Mouse (Mus musculus) ovary, postnatal 10 days (tissue): ENCODE measurements around the gene Smchd1.
"Not testable (repeated sequence)": the region's sequence is repeated elsewhere in the genome, so short reads cannot be mapped to it uniquely, and the experiment has no call there.

Source experiments
- DNase-seq: peaks from one replicate; pipeline ENCODE4 v3.0.0; 2022; ENCODE audit warnings: low spot score

Gene Smchd1

DNA sequence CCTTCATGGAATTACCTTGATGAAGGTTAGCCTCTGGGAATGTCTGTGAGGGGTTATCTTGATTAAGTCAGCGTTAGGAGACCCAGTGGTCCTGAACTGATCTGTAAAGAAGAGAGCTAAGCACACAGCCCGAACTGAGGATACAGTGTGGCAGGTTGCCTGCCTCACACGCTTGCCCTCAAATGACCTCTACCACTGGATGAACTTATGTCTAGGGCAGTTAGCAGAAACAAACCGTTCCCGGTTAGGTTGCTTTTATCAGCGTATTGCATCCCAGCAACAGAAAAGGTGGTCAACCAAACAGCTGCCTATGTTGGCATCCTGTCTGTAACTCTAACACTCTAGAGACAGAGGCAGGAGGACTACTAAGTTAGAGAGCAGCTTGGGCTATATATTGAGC is 30.0 kb downstream of the Smchd1 start:
- DNase-seq, result no peak

DNA sequence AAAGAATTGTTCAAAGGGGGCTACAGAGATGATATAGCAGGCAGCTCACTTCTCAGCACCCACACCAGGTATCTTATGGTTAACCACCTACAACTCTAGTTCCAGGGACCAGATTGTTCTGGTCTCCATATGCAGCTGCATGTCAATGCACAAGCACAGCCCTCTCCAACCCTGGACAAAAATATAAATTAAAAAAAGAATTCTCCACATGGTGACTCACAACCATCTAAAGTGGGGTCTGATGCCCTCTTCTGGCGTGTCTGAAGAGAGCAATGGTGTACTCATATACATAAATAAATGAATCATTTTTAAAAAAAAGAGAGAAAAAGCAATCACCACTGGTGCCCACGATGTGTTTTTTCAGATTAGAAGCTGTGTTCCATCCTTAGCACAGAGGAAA is 30.4 kb downstream of the Smchd1 start:
- DNase-seq, result no peak

DNA sequence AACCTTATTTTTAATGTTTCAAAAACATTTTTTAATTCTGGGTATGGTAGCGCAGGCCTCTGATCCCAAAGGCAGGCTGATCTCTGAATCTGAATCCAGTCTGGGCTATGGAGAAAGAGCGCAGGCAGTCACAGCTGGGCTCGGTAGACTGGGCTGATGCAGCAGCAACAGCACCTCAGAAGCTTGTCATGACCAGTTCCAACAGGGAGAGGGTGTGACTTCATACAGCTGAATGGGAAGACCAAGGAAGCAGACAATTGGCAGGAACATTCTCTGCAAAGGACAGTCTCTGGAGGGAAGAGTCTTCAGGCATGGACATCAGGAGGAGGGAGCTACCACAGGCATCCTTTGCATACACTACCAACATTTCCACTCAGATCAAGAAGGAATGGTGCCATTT is 31.0 kb downstream of the Smchd1 start:
- no peak for DNase-seq

DNA sequence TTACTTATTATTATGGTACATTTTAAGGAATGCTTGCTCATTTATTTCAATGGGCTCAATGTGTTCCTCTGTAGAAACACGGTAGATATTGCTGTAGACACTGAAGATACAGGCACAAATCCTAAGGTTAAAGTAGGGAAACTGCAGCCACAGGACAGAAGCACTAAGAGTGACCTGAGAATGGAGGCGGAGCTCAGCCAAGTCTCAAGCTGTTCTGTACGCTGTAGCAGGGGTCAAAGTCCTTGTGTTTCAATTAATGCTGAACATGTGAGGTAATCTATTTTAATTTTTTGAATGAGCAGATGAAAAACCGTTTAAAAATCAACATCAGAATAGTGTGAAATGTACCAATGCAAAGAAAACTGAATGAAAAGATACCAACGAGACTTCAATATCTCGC is 31.9 kb downstream of the Smchd1 start:
- no peak for DNase-seq

DNA sequence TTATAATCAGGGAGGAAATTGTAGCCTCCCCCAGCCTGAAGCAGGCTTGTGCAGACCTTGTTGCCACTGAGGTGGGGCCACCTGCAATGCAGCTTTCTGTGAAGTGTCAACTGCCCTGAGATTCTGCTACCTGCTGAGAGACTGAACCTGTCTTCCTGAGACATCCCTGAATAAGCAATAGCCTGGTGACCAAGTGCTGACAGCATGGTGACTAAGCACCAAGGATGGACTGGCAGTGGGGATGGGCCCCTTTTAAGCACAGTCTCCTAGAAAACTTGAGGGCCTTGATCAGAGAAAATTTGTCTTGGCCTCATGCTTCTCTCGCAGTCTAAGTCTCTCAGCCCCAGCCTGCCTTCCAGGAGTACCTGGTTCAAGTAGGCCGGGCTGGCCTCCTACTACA is 52.6 kb downstream of the Smchd1 start:
- DNase-seq, result not testable (repeated sequence)

DNA sequence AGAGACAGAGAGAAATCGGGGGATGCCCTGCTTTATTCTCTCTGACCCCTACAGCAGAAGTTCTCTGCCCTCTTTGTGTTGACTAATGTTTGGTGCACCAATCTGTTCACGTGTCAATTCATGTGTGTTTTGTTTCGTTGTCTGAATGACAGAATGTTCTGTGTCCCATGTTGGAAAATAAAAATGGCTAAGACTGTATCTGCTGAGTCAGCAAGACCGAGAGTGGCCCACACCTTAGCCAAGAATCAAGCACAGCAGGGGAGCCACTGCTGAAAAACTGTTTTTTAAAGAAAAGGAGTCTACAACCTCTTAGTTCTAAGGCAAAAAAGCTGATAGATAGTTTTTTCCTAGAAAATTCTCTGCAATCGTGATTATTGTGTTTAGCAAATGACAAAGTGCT is 55.7 kb downstream of the Smchd1 start:
- not testable (repeated sequence) for DNase-seq

DNA sequence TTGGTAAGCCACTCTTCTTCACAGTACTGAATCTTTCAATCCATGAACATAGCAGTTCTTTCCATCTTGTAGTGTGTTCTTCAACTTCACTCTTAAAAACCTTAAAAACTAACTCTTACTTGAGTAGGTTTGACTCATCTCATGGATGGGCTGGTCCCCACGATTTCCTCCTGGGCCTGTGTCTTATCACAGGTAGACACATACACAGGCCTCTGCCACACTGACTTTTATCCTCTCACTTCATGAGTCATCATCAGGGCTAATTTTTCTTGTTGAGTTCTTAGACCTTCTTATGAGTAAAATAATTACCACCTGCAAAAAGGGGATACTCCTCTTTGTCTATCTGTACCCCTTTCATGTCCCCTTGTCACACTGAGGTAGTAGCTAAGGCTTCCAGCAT is 58.1 kb downstream of the Smchd1 start:
- DNase-seq, result no peak

DNA sequence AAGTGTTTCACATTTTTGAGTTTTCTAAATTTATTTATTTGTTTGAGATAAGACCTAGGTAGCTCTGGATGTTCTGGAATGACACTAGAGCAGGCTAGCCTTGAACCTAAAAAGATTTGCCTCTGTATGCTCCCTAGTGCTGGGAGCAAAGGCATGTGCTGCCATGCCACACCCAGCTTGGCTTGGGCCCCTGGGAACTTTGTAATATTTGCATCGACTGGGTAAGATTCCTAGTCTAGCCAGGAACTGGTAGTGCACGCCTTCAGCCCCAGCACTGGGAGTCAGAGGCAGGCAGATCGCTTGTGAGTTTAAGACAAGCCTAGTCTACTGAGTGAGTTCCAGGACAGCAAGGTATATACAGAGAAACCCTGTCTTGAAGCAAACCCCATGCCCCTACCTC is 87.7 kb downstream of the Smchd1 start:
- no peak for DNase-seq

DNA sequence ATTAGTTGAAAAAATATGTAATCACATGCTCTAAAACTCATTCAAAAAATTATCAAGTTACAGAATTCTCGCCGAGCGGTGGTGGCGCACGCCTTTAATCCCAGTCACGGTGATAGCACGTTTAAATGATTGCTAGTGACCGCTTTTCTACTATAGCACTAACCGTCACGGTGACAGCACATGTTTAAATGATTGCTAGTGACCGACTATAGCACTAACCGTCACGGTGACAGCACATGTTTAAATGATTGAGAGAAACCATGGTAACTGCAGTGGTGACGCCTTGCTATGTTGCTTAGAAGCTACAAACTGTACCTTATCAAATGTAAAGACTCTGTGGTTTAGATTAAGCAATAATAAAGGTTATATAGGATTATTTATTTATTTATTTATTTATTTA is 94.8 kb downstream of the Smchd1 start:
- DNase-seq, result no peak

DNA sequence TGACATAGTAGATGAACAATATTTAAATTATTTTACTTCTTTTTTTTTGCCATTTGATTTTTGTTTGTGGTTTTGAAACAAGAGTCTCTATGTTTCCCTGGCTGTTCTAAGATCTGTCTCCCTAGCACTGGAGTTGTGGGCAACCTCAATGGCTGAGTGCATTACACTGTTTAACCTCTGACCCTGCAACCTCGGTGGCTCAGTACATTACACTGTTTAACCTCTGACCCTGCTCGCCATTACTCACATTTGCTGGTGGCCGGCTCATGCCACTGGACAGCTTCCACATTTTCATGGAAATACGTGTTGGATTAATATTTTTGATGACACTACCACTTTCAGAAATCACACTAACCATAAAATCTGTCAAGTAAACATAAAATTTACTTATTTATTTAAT is 97.2 kb downstream of the Smchd1 start:
- DNase-seq, result no peak

DNA sequence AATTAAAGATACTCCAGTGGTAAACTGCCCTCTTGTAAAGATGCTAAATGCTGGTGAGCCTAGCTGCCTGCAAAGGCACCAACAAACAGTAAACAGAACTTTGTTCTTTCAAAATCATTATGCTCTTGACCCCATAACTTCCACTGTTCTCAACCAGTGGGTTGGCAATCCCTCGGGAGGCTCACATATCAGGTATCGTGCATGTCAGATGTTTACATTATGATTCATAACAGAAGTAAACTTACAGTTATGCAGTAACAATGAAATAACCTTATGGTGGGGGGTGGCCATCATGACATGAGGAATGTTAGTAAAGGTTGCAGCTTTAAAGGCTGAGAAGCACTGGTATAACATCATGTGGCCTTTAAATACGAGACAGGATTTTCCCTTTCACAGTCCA is 119.6 kb downstream of the Smchd1 start:
- no peak for DNase-seq

DNA sequence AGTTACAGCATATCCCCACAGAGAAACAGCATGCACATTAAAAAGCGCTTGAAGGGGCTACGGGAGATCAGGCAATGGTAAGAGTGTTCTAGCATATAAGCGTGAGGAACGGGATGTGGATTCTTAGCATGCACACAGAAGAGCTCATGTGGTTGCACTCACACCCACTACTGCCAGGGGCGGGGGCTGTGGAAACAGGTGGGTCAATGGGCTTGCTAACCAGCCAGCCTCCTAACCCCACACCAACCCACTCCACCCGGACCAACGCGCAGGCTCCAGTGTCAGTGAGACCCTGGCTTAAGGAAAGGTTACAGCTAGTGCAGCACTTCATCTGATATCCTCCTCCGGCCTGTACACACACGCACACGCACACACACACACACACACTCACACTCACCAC is 120.9 kb downstream of the Smchd1 start:
- no peak for DNase-seq

DNA sequence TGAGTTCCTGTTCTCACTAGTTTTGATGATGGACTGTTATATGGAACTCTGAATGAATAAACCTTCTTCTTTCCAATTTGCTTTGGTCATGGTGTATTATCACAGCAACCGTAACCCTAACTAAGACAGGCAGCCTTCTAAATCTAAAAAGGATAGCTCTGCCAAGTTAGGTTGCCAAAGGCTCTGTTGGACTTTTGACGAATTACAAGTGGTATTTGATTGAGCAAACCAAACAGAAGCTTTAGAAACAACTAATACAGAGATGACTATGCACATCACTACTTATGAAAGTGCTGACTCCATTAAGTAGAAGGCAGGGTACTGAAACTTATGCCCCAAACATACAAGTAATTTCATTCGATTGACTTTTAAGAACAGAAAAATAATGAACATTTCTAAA is 127.0 kb downstream of the Smchd1 start:
- no peak for DNase-seq

DNA sequence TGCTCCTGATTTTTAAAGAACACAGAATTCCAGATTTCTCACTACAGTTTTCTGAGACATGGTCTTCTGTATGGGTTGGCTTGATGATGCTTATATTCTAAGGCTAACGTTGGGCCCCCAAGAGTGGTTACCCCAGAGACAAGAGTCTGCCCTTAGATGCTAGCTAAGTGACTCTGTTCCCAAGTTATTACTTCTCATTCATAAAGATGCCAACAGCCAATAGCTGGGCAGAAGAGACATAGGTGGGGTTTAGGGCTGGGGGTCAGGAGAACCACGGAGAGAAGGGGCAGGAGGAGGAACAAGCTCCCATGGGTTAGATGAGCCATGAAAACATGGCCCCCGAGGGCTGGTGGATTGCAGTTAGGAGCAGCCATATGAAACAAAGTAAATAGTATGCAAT is 133.1 kb downstream of the Smchd1 start:
- DNase-seq, result no peak

DNA sequence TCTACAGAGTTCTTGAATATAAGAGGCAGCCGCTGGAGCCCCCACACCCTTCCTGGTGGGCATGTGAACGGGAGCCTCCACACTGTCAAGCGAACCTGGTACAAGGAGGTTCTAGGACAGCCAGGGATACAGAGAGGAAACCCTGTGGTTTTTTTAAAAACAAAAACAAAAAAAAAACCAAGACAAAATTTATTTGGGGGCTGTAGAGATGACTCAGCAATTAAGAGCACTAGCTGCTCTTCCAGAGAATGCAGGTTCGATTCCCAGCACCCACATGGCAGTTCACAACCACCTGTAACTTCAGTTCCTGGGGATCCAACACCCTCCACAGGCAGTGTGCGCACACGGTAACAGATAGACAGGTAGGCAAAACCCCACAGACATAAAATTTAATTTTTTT is 136.5 kb downstream of the Smchd1 start:
- DNase-seq, result no peak

DNA sequence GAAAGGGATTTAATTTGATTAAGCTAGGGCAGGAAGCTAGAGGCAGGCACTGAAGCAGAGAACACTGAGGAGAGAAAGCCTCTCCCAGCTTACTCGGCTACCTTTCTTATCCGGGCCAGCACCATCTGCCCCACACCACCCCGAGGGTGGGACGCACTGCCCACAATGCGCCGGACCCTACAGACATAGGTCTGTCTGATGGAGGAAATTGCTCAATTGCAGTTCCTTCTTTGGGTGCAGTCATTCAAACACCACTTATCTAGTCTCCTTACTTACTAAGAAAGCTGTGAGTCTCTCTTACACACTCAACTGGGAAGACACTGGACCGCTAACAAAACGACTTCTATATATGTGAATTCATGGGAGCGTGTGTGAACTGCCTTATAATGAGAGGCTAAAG is 137.6 kb downstream of the Smchd1 start:
- DNase-seq, result no peak

DNA sequence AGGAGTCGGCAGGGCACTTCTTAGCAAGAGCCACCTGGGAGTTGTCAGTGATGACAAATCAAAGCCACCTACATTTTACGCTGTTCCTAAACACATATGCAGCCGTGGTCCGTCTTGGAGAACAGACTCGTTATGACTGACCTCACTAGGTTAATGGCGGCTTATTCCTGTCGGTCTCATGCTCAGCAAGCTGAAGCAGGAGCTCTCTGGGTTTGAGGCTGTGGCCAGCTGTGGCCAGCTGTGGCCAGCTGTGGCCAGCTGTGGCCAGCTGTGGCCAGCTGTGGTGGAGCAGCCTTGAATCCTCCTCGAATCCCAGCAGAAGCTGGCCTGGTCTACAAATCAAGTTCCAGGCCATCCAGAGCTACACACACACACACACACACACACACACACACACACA is 138.7 kb downstream of the Smchd1 start:
- DNase-seq, result no peak

DNA sequence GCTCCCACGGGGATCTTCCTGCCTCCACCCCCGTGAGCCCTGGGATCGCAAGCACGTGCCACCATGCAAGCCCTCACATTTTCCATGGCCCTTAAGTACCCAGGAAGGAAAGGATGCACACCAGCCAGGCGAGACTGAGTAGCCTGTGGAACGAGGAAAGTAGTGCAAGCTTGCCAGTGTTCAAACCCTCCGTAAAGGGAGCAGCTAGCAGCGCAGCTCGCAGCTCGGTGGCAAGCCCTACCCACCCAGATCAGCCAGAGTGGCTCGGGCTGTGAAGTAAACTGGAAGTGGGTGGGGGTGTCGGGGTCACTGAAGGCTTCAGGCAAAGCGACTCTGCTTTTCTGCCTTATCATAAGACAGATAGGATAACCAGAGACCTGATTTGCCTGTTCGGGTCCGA is 142.8 kb downstream of the Smchd1 start:
- DNase-seq, result no peak

DNA sequence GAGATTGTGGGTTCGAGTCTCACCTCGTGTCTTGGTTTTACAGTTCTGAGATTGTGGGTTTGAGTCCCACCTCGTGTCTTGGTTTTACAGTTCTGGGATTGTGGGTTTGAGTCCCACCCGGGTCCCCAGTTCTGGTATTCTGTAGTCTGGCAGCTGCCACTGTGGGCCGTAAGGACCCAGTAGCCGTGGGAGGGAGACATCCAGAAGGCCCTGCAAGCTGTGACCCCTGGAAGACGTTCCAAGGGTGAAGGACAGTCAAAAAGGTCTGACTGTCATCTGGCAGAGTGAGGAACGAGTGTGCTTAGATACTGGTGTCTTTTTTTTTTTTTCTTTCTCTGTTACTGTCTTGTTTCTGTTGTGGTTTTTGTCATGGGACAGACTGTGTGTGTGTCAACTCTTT is 154.4 kb downstream of the Smchd1 start:
- DNase-seq, result not testable (repeated sequence)

DNA sequence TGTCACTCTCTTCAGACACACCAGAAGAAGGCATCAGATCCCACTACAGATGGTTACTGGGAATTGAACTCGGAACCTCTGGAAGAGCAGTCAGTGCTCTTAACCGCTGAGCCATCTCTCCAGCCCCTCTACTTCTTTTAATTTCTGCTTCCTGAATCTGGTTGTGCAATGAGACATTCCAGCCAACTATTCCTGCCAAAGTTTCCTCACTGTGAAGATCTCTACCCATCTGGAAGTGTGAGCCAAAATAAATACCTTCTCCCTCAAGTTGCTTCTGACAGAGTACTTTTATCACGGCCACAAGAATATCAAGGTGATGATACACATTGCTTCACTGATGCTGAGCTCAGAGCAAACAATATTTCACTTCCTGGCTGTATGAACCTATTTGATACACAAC is 155.8 kb downstream of the Smchd1 start:
- DNase-seq, result no peak

DNA sequence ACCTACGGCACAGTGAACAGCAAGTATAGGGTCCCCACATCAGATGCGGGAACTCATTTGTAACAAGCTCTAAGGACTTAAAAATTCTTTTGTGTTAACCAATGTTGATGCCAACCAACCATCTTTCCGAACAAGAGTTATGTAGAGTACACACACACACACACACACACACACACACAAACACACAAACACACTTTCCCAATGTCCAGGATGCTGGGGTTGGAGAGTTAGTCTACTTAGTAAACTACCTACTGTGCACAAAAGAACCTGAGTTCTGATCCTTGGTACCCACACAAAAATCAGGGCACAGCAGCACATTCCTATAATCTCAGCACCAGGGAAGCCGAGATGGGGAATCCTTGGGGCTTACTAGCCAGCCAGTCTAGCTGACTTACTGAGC is 157.6 kb downstream of the Smchd1 start:
- DNase-seq, result no peak

DNA sequence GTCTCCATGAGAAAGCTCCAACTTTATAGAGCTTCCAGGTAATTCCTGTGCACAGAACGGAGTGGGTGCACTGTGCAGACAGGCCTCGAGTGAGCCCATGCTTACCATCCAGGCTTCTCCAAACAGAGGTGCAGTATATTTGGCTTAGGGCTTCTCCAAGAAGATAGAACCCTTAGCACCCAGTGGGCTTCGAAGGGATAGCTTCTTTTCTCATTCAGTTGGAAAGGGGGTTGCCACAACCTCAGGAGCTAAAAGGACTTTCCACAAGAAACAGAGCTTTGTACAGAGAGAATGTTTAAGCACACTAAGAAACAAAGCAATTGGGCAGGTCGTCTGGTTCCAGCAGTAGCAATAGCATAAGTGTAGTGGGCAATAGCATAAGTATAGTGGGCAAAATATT is 160.8 kb downstream of the Smchd1 start:
- no peak for DNase-seq

DNA sequence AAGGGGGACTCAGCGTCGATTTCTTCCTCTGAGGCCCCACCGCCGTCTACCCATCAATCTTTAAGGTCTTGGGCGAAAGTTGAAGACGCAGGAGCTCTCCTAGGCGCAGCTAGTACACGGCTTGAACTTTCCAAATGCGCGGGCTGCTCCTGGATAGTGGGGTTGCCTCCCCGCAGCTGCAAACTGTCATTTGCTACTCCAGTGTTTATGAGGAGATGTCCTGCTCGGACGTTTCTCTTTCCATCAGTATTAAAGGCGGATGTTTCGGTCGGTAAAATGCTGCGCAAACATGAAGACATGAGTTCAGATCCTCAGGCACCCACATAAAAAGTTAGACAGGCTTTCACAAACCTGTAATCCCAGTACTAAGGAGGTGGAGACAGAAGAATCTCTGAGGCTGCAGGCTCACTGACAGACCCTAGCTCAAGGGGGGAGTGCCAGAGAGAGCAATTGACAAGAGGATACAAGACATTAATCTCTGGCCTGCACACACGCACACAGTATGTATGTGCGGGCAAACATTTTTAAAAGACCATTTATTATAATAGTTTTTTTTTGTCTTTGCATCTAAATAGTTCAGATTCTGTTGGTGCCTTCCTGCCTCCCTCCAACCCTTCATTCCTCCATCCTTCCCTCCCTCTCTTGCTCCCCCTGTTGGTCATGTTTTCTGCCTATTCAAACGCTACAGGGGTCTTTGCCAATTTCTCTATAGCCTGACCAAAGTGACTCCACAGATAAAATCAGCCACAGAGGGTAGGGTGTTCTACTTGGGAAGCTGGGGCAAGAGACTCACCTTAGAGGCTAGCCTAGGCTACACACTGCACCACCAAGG is 163.6 kb downstream of the Smchd1 start, which contains the start of gene Emilin2:
Gene Emilin2 (minus strand): TSS at position 639 of the 832 bp plus-strand sequence.
- no peak for DNase-seq
